Mouse (Mus musculus): ENCODE measurements around the gene Cga. TPM values are rescaled to one million over a fixed set of nuclear protein-coding genes. Genes with fewer than 3 reads are reported as not detected.

The Cga gene
- polyA plus RNA-seq, 1 experiment from 2014 or later, result 2.1 TPM

Other genes with a start within 250 kb of the Cga start
- gene Slc35a1, start 206.3 kb upstream of the Cga start, polyA plus RNA-seq (2014; fragmentation: Nextera tagmentation; extraction: Ambion mirVana), result 40.2 and 41.1 TPM in 2 replicates
- 0.74 and 1.2 TPM in 2 replicates for gene Cfap206, start 163.6 kb upstream of the Cga start, polyA plus RNA-seq (2014; fragmentation: Nextera tagmentation; extraction: Ambion mirVana)
- gene Gm136, start 137.5 kb upstream of the Cga start, polyA plus RNA-seq (2014; fragmentation: Nextera tagmentation; extraction: Ambion mirVana), result not detected in 2 replicates
- gene Smim8, start 115.4 kb upstream of the Cga start, polyA plus RNA-seq (2014; fragmentation: Nextera tagmentation; extraction: Ambion mirVana), result 47.1 and 54.7 TPM in 2 replicates
- 34.6 and 36.4 TPM in 2 replicates for gene Zfp292, start 10.8 kb upstream of the Cga start, polyA plus RNA-seq (2014; fragmentation: Nextera tagmentation; extraction: Ambion mirVana)